Mouse (Mus musculus): Measurements from ENCODE around the gene Ranbp3l.
"Not testable (repeated sequence)": the region's sequence is repeated elsewhere in the genome, so short reads cannot be mapped to it uniquely, and the experiment has no call there.

Gene Ranbp3l

GRCm38 (mm10) chr15:8967573-8968228, at the start of gene Ranbp3l:
Gene Ranbp3l, plus strand, starts transcription at chr15:8967949.
- DNase-seq: no peak

GRCm38 (mm10) chr15:8930061-8930460, 37.7 kb upstream of the Ranbp3l start:
- no peak for DNase-seq

- DNase-seq: no peak
Measured at GRCm38 (mm10) chr15:8936911-8937310, 30.8 kb upstream of the Ranbp3l start.

GRCm38 (mm10) chr15:8940861-8941260, 26.9 kb upstream of the Ranbp3l start:
- no peak for DNase-seq

- no peak for DNase-seq
Measured at GRCm38 (mm10) chr15:8950856-8951255, 16.9 kb upstream of the Ranbp3l start.

- no peak for DNase-seq
Measured at GRCm38 (mm10) chr15:8963323-8963722, 4.4 kb upstream of the Ranbp3l start.

- DNase-seq: no peak
Measured at GRCm38 (mm10) chr15:8968229-8968595, 463 bp downstream of the Ranbp3l start.

- DNase-seq: no peak
Measured at GRCm38 (mm10) chr15:8969061-8969635, 1.4 kb downstream of the Ranbp3l start.

GRCm38 (mm10) chr15:8991211-8991610, 23.5 kb downstream of the Ranbp3l start:
- DNase-seq: no peak

GRCm38 (mm10) chr15:8991859-8992838, 24.4 kb downstream of the Ranbp3l start:
- DNase-seq: no peak

GRCm38 (mm10) chr15:8994608-8995277, 27.0 kb downstream of the Ranbp3l start:
- DNase-seq: no peak

GRCm38 (mm10) chr15:8995490-8995889, 27.7 kb downstream of the Ranbp3l start:
- no peak for DNase-seq

GRCm38 (mm10) chr15:9002762-9003161, 35.0 kb downstream of the Ranbp3l start:
- DNase-seq: no peak

- no peak for DNase-seq
Measured at GRCm38 (mm10) chr15:9009196-9009595, 41.4 kb downstream of the Ranbp3l start.

GRCm38 (mm10) chr15:9014541-9014940, 46.8 kb downstream of the Ranbp3l start:
- no peak for DNase-seq

GRCm38 (mm10) chr15:9015496-9015895, 47.7 kb downstream of the Ranbp3l start:
- not testable (repeated sequence) for DNase-seq

- no peak for DNase-seq
Measured at GRCm38 (mm10) chr15:9055704-9056103, 88.0 kb downstream of the Ranbp3l start.

- DNase-seq: no peak
Measured at GRCm38 (mm10) chr15:9059856-9060255, 92.1 kb downstream of the Ranbp3l start.

GRCm38 (mm10) chr15:9061150-9061882, 93.6 kb downstream of the Ranbp3l start:
- no peak for DNase-seq

GRCm38 (mm10) chr15:9068881-9069280, 101.1 kb downstream of the Ranbp3l start:
- DNase-seq: no peak

GRCm38 (mm10) chr15:9070353-9070752, 102.6 kb downstream of the Ranbp3l start:
- no peak for DNase-seq

- peak; percentile 95 to 96 for DNase-seq
Measured at GRCm38 (mm10) chr15:9070912-9071555, 103.3 kb downstream of the Ranbp3l start, which contains the start of gene Nadk2. Gene Nadk2, plus strand, starts transcription at chr15:9071260.

Data from thymus, postnatal 36 days (tissue).